Mouse (Mus musculus) fibroblast of lung, adult 2 months (primary cell): ENCODE results near the gene Gm20852.
"Not testable (repeated sequence)": the region's sequence is repeated elsewhere in the genome, so short reads cannot be mapped to it uniquely, and the experiment has no call there.

Experiments used
- DNase-seq: peaks from one replicate; pipeline ENCODE4 v3.0.0-alpha.2; 2011; ENCODE audit warnings: low read depth

Gene Gm20852

DNA sequence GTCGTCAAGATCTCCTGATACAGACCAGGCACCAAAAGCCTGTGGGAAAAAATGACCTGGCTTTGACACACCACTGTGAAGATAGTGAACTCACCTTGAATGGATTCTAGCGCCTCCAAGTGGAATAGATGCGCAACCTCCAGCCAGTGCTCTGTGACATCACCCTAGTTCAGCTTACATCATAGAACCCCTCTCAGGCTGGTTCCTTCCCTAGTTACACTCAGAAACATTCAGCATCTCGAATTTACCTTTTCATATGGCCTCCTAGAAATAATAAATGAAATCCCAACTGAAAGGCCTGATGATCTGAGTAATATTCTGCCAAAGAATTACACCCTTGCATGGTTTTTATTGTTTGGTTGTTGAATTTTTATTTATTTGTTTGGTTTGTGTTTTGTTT lies at the start of gene Gm20852:
Gene Gm20852 (minus strand): TSS at position 101 of the 400 bp plus-strand sequence.
- DNase-seq, result not testable (repeated sequence)
